Mouse (Mus musculus): ENCODE data around the gene 5830411N06Rik.

The 5830411N06Rik gene

GRCm38 (mm10) chr7:140247216-140247615 lies at the start of gene 5830411N06Rik:
Gene 5830411N06Rik, plus strand, starts transcription at chr7:140247284.
- 88% methylated on average over 4 of the region's 4 CpGs for WGBS

- 91% methylated on average over 4 of the region's 4 CpGs for WGBS
These were observed 46.0 kb upstream of the 5830411N06Rik start for GRCm38 (mm10) chr7:140201090-140201489.

GRCm38 (mm10) chr7:140205864-140206263 lies 41.2 kb upstream of the 5830411N06Rik start, which contains the start of gene Olfr524:
Gene Olfr524, minus strand, starts transcription at chr7:140205964.

GRCm38 (mm10) chr7:140206904-140207303 lies 40.2 kb upstream of the 5830411N06Rik start:
- 86% methylated on average over 3 of the region's 3 CpGs for WGBS

GRCm38 (mm10) chr7:140208153-140208552 lies 38.9 kb upstream of the 5830411N06Rik start:
- WGBS = 73% methylated on average over 8 of the region's 8 CpGs

- WGBS = 86% methylated on average over 3 of the region's 3 CpGs
These were observed 38.4 kb upstream of the 5830411N06Rik start for GRCm38 (mm10) chr7:140208677-140209076.

- WGBS = 73% methylated on average over 5 of the region's 5 CpGs
These were observed 33.2 kb upstream of the 5830411N06Rik start for GRCm38 (mm10) chr7:140213841-140214240.

GRCm38 (mm10) chr7:140217967-140218366 lies 29.1 kb upstream of the 5830411N06Rik start, which contains the start of gene Cd163l1:
Gene Cd163l1, plus strand, starts transcription at chr7:140218267.
- WGBS = 93% methylated on average over 2 of the region's 2 CpGs

GRCm38 (mm10) chr7:140219268-140219667 lies 27.8 kb upstream of the 5830411N06Rik start:
- 28% methylated on average over 1 of the region's 1 CpGs for WGBS

- 88% methylated on average over 4 of the region's 4 CpGs for WGBS
These were observed 26.7 kb upstream of the 5830411N06Rik start for GRCm38 (mm10) chr7:140220375-140220774.

- 88% methylated on average over 13 of the region's 13 CpGs for WGBS
These were observed 22.9 kb upstream of the 5830411N06Rik start for GRCm38 (mm10) chr7:140224209-140224608.

- 84% methylated on average over 13 of the region's 13 CpGs for WGBS
These were observed 18.6 kb upstream of the 5830411N06Rik start for GRCm38 (mm10) chr7:140228476-140228875.

GRCm38 (mm10) chr7:140231026-140231425 lies 16.1 kb upstream of the 5830411N06Rik start:
- 86% methylated on average over 2 of the region's 2 CpGs for WGBS

- WGBS = 59% methylated on average over 3 of the region's 3 CpGs
These were observed 13.4 kb upstream of the 5830411N06Rik start for GRCm38 (mm10) chr7:140233696-140234095.

GRCm38 (mm10) chr7:140253780-140254299 lies 6.8 kb downstream of the 5830411N06Rik start:
- 87% methylated on average over 7 of the region's 7 CpGs for WGBS

- 91% methylated on average over 9 of the region's 9 CpGs for WGBS
These were observed 48.7 kb downstream of the 5830411N06Rik start for GRCm38 (mm10) chr7:140295746-140296145.

GRCm38 (mm10) chr7:140296876-140297275 lies 49.8 kb downstream of the 5830411N06Rik start:
- WGBS = 79% methylated on average over 6 of the region's 6 CpGs

GRCm38 (mm10) chr7:140299416-140299815 lies 52.3 kb downstream of the 5830411N06Rik start:
- WGBS = 87% methylated on average over 3 of the region's 3 CpGs

GRCm38 (mm10) chr7:140319861-140320385 lies 72.8 kb downstream of the 5830411N06Rik start:
- 88% methylated on average over 3 of the region's 3 CpGs for WGBS

GRCm38 (mm10) chr7:140320558-140320957 lies 73.5 kb downstream of the 5830411N06Rik start, which contains the start of gene Olfr525:
Gene Olfr525, plus strand, starts transcription at chr7:140320858.
- WGBS = 58% methylated on average over 1 of the region's 1 CpGs

- WGBS = 56% methylated on average over 1 of the region's 1 CpGs
These were observed 82.8 kb downstream of the 5830411N06Rik start for GRCm38 (mm10) chr7:140329766-140330304.

GRCm38 (mm10) chr7:140333717-140334116 lies 86.6 kb downstream of the 5830411N06Rik start, which contains the start of gene Olfr527:
Gene Olfr527, plus strand, starts transcription at chr7:140334017.
- WGBS = 91% methylated on average over 2 of the region's 2 CpGs

Measured in cerebral cortex, adult 2 months (tissue).